Mouse (Mus musculus): ENCODE measurements around the gene Hagh.

DNA sequence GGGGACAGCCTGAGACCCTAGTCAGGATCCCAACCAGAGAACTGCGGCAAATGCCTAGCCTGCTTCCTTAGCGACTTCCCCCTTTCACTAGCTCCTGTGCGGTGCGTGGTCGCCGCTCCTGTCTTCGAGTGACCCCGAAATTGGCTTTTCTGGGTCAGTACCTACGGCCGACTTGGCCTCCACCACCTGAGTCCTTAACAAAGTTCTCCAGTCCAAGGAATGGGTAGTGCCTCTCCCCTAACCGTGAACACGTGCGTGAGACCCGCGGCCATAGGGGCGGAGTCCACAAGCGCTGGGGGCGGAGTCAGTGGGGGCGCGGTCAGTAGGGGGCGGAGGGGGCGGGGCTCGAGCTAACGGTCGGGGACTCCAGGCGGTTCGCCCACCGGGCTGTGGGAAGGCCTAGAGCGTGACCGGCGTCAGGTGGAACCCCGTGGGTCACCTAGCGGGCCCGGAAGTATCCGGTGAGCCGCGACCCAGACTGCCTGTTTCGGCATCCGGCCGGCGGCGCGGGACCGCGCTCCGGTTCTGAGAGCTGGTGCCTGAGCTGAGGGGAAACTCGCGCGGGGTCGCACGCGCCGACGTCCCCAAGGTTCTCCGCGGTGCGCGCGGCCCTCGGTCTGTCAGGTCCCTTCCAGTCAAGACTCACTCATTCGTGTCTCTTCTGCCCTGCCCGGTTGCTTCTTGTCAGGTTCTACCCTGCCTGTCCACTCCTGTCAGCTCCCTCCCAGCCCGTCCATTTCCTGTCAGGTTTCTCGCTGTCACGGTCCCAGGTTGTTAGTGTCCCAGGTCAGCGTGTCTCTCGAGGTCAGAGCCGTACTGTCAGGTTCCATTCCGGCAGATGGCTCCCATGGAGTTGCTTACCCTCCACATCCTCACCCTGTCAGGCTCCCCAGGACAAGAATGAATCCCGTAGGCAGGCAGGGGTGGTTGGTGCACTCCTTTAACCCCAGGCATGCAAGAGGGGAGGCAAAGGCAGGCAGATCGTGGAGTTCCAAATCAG, 35.7 kb upstream of the Hagh start, which contains the start of gene Meiob:
- TF ChIP-seq CTCF (IDR thresholded peaks at IDR 0.05; ENCODE audit: insufficient read depth, low read depth, low read length) (no peak), POLR2A (IDR thresholded peaks at IDR 0.05; ENCODE audit: insufficient read depth, low read depth, low read length) (no peak)
